Mouse (Mus musculus) frontal cortex, postnatal 10 days (tissue): Measurements from ENCODE around the gene Pabpc5.

Experiments
- DNase-seq, 2 experiments: peaks; one replicate each; pipeline ENCODE4 v3.0.0; 2022; ENCODE audit warnings: low spot score in 2 of 2, mixed read lengths in 1 of 2

Pabpc5 gene

DNA sequence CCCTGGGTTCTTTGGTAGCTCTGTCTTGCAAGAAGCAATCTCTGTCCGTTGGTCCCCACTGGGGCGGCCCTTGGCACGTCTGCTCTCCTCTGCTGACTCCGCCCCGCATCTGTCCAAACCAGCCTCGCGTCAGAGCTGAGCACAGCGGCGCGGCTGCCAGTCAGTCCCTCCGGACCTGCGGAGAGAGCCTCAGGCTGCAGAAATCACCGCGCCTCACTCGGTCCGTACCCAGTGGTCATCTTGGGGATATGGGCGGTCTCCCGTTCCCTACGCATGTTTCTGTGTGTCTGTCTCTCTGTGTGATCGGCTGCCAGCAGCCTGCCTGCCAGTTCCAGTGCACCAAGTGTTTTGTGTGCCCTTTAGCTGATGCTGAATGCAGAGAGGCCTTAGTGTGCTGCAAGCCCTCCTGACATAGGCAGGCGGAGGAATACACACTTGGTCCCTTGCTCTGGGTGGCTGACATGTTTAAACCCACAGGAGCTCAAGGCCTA lies at the start of gene Pabpc5:
Gene Pabpc5, plus strand, starts transcription at position 116 of the 491 bp plus-strand sequence.
- peak; percentile 36 to 64 for DNase-seq

DNA sequence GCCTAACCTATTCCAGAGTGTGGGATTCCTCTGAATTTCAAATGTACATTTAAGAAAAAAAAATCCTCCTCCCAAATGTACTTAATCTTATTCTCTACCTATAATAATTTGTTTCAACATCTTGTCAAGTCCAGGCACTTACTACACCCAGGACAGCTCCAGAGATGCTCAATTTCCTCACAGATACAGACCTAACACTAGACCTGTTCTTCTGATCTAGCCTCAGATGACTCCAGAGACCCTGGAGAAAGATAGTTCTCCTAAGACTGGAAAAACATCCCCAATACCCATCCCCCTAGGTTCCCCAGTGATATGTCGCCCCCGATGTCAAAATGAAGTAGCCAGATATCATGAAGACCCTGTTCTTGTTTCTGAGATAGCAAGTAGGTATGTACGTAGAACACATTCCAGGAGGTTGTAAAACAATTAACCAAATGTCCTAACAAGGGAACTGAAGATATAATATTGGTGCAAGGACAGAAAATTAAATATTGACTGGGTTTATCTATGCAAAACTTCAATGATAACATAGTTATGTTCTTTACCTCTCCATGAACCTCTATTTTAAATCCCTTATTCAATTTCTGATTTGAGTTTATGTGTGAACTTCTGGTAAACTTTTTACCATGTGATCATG lies 39.9 kb upstream of the Pabpc5 start:
- DNase-seq = no peak

DNA sequence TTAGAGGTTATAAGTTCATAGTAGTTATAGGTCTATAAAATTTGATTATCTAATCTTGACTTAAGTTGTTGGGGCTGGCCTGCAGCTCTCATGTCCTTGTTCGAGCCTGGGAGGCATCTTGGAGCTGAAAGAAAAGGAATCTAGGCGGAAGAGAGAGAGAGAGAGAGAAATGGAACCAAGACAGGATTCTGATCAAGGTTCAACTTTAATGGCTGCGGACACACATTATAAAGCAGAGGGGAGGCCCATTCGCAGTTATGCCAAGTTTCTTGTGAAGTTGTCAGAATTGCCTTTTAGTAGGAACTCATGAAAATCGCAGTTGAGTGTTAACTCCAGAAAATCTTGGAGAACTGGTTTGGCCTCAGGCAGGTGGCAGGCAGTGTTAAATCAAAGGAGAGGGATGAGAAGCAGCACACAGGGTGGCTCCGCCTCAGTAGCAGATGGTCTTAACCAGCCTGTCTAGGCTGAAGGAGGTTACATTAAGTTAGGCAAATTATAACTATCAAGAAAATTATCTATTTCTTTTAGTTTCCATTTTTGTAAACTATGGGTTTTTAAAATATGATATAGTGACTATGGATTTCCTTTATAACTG lies 38.6 kb upstream of the Pabpc5 start:
- no peak for DNase-seq

DNA sequence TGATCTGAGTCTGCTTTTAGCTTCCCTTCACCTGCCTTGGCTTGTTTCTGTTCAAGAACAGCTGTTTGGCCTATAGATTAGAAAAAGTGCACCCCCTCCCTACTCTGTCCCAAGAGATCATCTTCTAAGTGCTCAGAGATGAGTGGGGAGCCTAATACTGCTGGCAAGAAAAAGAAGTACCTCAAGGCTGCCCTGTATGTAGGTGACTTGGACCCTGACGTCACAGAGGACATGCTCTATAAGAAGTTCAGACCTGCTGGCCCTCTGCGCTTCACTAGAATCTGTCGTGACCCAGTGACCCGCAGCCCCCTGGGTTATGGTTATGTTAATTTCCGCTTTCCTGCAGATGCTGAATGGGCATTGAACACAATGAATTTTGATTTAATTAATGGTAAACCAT lies 856 bp downstream of the Pabpc5 start:
- DNase-seq = no peak
